Mouse (Mus musculus) C2C12 (cell line): ENCODE data around the gene Arhgef18. TPM values are rescaled to one million over a fixed set of nuclear protein-coding genes. Genes with fewer than 3 reads are reported as not detected.

ENCODE experiments used
- H3K27me3 ChIP-seq: one replicate; pipeline ENCODE4 v1.6.1; 2011; ENCODE audit not compliant: control insufficient read depth, insufficient read depth, insufficient read length
- H3K36me3 ChIP-seq: one replicate; pipeline ENCODE4 v1.6.1; 2011; ENCODE audit not compliant: control insufficient read depth, insufficient read depth
- H3K4me3 ChIP-seq: one replicate; pipeline ENCODE4 v1.5.1; 2011; ENCODE audit warnings: mild to moderate bottlenecking, control low read depth; ENCODE audit not compliant: poor library complexity, insufficient read depth, severe bottlenecking
- H3K79me2 ChIP-seq: one replicate; pipeline ENCODE4 v1.6.1; 2011; ENCODE audit not compliant: control insufficient read depth, insufficient read depth
- H3K79me3 ChIP-seq: one replicate; pipeline ENCODE4 v1.6.1; 2011; ENCODE audit warnings: low read depth, control low read depth
- H3ac ChIP-seq: one replicate; pipeline ENCODE3; 2011; ENCODE audit warnings: low read depth; ENCODE audit not compliant: control insufficient read depth, insufficient read length
- CEBPB ChIP-seq: IDR thresholded peaks from one replicate; pipeline ENCODE4 v1.6.1; 2011; ENCODE audit warnings: low read depth, mild to moderate bottlenecking, control low read depth, moderate library complexity
- CTCF ChIP-seq: IDR thresholded peaks from one replicate; pipeline ENCODE4 v1.5.1; 2011; ENCODE audit not compliant: control insufficient read depth, insufficient read depth, insufficient read length
- FOSL1 ChIP-seq: IDR thresholded peaks from one replicate; pipeline ENCODE4 v1.8.0; 2011; ENCODE audit warnings: mild to moderate bottlenecking, low read length; ENCODE audit not compliant: poor library complexity, insufficient read depth, severe bottlenecking
- MAX ChIP-seq: IDR thresholded peaks from one replicate; pipeline ENCODE4 v1.6.1; 2011; ENCODE audit warnings: mild to moderate bottlenecking, control low read depth
- MYOD1 ChIP-seq: IDR thresholded peaks from one replicate; pipeline ENCODE4 v1.6.1; 2011; ENCODE audit warnings: low read depth; ENCODE audit not compliant: control insufficient read depth, insufficient read length
- MYOG ChIP-seq: IDR thresholded peaks from one replicate; pipeline ENCODE4 v1.6.1; 2011; ENCODE audit not compliant: control insufficient read depth, insufficient read length; ENCODE audit errors: extremely low read depth
- USF1 ChIP-seq: IDR thresholded peaks from one replicate; pipeline ENCODE4 v1.6.1; 2011; ENCODE audit warnings: low read depth, mild to moderate bottlenecking, control low read depth, moderate library complexity
- polyA plus RNA-seq: library from polyadenylated mRNA; unstranded; fragments of >200 nt; fragmentation: generic; extraction: Trizol; gene quantifications from one replicate; pipeline ENCODE4 v1.2.1, GENCODE M21; 2012; ENCODE audit warnings: missing spikeins

Gene Arhgef18
- polyA plus RNA-seq, 1 experiment = 18.4 TPM

DNA sequence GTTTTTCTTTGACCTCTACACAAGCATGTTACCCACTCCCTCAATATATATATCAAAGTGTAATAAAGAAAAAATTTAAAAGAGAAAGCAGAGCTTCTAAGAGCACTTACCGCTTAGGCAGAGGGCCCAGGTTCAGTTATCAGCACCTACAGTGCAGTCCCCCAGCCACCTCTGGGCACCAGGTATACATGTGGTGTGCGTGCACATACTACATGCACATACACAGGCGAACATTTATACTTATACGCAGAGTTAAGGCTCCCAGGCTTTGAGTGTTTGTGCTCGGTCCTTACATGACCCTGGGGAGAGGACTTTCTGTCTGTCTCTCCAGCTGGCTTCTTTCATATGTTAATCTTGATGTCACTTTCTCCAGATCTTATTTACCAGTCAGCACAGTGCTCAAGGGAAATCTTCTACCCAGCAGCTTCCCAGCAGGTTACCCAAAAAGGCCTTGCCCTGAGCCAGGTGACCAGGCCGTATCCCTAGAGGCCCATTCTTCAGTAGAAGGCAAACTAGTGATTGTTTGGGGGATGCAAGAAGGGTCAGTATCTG lies 21.9 kb downstream of the Arhgef18 start:
- TF ChIP-seq CEBPB (no peak), MYOD1 (no peak), FOSL1 (no peak), MYOG (no peak), CTCF (no peak), MAX (no peak)
- peaks cover 88% of the 10 kb centered on the region for H3K79me2 ChIP-seq

DNA sequence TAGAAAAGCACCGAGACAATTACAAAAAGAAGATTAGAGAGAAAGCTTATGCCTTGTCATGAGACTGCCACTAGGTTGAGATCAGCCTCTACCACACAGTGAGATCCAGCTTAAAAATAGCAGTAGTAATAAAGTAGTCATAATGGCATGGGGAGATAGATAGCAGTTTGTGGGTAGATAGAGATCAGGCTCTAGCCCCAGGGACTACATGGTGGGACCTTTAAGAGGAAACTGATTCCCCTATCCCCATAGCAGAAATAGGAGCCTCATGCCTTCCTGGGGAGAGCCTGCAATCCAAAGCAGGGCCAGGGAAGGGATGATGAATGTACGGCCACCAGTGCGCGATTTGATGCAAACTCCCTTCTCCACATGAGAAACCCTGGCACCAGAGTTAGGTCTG lies 22.5 kb downstream of the Arhgef18 start:
- TF ChIP-seq USF1 (no peak), MAX (no peak), MYOD1 (no peak), MYOG (no peak), CEBPB (no peak), FOSL1 (no peak), CTCF (no peak)
- peaks cover 88% of the 10 kb centered on the region for H3K79me2 ChIP-seq
- H3ac ChIP-seq = no peak overlapping the region

More for the DNA sequence above, 21.9 kb downstream of the Arhgef18 start:
- Histone ChIP-seq H3K36me3 (no peaks in the 10 kb centered on the region), H3K4me3 (no peak overlapping the region), H3K27me3 (no peaks in the 10 kb centered on the region), H3K79me3 (peaks cover 45% of the 10 kb centered on the region), H3ac (no peak overlapping the region)

DNA sequence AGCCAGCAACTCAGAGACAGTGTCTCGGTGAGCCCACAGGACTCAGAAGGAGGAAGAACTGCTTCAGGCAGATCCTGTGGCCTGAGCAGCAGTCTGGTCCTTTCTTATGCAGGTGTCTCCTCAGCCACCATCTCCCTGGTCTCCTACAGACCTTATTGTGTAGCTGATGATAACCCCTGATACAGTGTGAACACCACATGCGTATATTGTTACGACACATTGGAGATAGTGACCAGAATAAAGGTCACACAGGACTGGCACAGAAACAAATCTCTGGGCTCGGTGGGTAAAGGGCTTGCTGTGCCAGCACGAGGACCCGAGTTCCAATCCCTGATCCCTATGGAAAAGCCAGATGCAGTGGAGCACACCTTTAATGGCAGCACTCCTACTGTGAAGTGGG lies 22.9 kb downstream of the Arhgef18 start:
- TF ChIP-seq CEBPB (no peak), CTCF (no peak), MYOD1 (no peak), MAX (no peak), FOSL1 (no peak), MYOG (no peak), USF1 (no peak)
- H3K27me3 ChIP-seq = no peaks in the 10 kb centered on the region
- H3K36me3 ChIP-seq = peaks cover 7% of the 10 kb centered on the region
- no peak overlapping the region for H3K4me3 ChIP-seq
- peaks cover 50% of the 10 kb centered on the region for H3K79me3 ChIP-seq
- H3K79me2 ChIP-seq = peaks cover 88% of the 10 kb centered on the region
- H3ac ChIP-seq = no peak overlapping the region

More for the DNA sequence above, 22.5 kb downstream of the Arhgef18 start:
- H3K36me3 ChIP-seq = peaks cover 3% of the 10 kb centered on the region
- no peaks in the 10 kb centered on the region for H3K27me3 ChIP-seq
- H3K4me3 ChIP-seq = no peak overlapping the region
- peaks cover 49% of the 10 kb centered on the region for H3K79me3 ChIP-seq

DNA sequence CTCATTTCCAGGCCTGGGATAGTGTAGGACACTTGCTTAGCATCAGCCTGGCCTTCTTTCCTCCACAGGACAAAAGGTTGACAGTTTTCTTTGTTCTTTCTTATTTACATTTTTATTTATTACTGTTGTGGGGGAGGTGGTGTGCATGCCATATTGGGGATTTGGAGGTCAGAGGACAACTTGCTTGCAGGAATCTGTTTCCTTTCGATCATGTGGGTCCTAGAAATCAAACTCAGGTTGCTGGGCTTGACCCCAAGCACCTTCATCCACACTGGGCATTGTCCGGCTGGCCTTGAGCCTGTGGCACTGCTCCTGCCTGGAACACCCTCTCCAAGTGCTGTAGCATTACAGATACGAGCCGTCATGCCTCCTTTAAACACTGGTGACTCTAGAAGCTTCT lies 24.0 kb downstream of the Arhgef18 start:
- TF ChIP-seq CEBPB (no peak), MYOG (no peak), USF1 (no peak), MYOD1 (no peak), MAX (no peak), CTCF (no peak), FOSL1 (no peak)
- Histone ChIP-seq H3K4me3 (no peak overlapping the region), H3ac (no peak overlapping the region), H3K79me3 (peaks cover 59% of the 10 kb centered on the region), H3K36me3 (peaks cover 11% of the 10 kb centered on the region), H3K79me2 (peaks cover 90% of the 10 kb centered on the region), H3K27me3 (no peaks in the 10 kb centered on the region)

DNA sequence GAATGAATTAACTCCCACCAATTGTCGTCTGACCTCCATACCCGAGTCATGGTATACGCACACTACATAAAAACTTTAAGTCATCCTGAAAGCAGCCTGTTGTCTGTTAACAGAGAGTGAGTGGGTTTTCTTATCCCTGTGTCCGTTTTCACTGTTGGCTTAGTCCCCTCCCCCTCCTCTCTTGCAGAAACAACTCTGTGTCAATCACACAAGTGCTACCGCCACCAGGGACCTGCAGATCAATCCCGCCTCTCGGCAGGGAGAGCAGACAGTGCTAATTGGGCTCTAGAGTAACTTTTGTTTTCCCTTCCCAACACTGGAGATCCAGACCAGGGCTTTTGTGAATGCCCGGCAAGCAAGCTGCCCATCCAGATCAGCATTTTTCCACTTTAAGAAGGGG lies 24.6 kb downstream of the Arhgef18 start:
- peaks cover 11% of the 10 kb centered on the region for H3K36me3 ChIP-seq
- TF ChIP-seq CTCF = no peak
- TF ChIP-seq MAX = no peak
- TF ChIP-seq MYOG = no peak
- no peak for TF ChIP-seq FOSL1
- TF ChIP-seq CEBPB = no peak
- no peak for TF ChIP-seq MYOD1
- no peak overlapping the region for H3K4me3 ChIP-seq
- H3K27me3 ChIP-seq = no peaks in the 10 kb centered on the region
- H3K79me3 ChIP-seq = peaks cover 60% of the 10 kb centered on the region
- peaks cover 96% of the 10 kb centered on the region for H3K79me2 ChIP-seq
- H3ac ChIP-seq = no peak overlapping the region

DNA sequence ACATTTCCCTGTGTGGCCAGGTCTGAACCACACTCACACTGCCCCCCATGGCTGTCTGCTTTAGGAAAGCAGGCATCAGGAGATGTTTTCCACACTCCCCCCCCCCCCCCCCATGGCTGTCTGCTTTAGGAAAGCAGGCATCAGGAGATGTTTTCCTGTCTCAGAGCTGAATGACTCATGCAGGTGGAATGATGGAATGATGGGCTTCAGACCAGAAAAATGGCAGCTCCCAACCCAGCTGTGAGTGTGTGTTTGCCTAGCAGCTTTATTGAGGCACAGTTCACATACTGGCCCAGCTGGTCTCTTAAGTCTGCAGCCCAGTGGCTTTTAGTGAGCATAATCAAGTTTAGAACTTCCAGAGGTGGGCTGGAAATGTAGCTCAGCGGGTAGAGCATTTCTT lies 25.3 kb downstream of the Arhgef18 start:
- peaks cover 100% of the 10 kb centered on the region for H3K79me2 ChIP-seq
- no peak overlapping the region for H3ac ChIP-seq

More for the DNA sequence above, 25.3 kb downstream of the Arhgef18 start:
- H3K27me3 ChIP-seq = no peaks in the 10 kb centered on the region
- H3K36me3 ChIP-seq = peaks cover 11% of the 10 kb centered on the region
- peaks cover 64% of the 10 kb centered on the region for H3K79me3 ChIP-seq
- TF ChIP-seq CEBPB = no peak
- peak; percentile 55 for TF ChIP-seq MYOD1
- no peak for TF ChIP-seq CTCF
- no peak for TF ChIP-seq USF1
- TF ChIP-seq FOSL1 = no peak
- no peak overlapping the region for H3K4me3 ChIP-seq
